Mouse (Mus musculus) kidney, adult 9 months (tissue): ENCODE data around the gene Gm47429.
"Not testable (repeated sequence)": the region's sequence is repeated elsewhere in the genome, so short reads cannot be mapped to it uniquely, and the experiment has no call there.

ENCODE experiments used
- DNase-seq: peaks from one replicate; pipeline ENCODE4 v3.0.0; 2022

Gene Gm47429

DNA sequence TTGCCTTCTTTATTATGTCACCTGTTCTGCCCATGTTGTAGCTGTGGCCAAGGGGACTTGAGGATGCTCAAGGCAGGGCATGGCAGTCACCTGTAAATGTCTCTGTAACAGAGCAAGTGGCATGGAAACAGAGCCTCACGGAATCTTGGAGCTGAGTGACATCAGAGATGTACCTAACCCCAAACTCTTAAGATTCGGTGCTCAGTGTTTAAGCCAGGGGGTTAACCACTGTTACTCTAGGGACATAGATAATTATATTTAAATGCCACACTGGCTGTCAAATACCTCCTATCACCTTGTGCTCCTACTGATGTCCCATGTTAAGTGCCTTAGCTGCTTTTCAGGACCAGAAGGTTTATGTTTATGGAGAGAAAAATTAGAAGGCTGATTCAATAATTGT is at the start of gene Gm47429:
TSS of gene Gm47429 (minus strand) at position 101 of the 400 bp plus-strand sequence.
- no peak for DNase-seq

DNA sequence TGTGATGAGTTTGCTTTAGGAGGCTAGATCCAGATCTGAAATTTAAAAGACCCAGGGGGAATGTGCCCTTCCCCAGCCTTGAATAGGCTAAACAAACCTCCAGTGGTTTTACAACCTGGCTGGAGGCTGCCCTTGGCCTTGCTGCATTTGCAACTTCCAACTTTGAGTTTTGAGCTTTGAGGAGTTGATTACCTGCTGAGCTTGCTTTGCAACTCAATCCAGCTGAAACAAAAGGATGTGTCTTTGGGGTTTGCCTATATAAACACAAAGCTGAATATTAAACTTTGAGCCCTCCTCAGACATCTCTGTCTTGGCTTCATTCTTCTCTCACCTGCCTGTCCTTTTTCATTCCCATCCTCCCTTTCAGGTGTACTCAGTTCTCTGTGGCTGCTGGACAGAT is 44.8 kb upstream of the Gm47429 start:
- not testable (repeated sequence) for DNase-seq

GRCm38 (mm10) chr13:50467007-50467406 is 23.3 kb upstream of the Gm47429 start, which contains the start of gene Nutm2:
Gene Nutm2, plus strand, starts transcription at chr13:50467307.
- DNase-seq = no peak

GRCm38 (mm10) chr13:50464621-50465562 is 21.2 kb upstream of the Gm47429 start:
- DNase-seq = peak; percentile 23

DNA sequence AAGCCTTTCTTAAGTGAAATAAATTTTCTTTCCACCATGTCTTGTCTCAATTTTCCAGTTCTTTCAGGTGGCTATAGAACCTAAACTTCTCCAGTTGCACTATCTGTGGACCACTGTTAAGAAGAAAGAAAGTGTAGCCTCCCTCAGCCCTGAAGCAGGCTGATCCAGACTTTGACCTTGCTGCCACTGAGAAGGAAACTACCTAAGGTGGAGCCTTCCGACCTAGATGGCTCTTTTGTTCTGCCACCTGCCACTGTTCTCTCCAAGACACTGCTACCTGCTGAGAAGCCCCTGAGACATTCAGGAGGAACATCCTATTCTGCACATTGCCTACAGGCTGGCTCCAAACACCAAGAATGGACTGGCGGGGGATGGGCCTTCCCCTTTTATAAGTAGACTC is 16.7 kb upstream of the Gm47429 start:
- not testable (repeated sequence) for DNase-seq

DNA sequence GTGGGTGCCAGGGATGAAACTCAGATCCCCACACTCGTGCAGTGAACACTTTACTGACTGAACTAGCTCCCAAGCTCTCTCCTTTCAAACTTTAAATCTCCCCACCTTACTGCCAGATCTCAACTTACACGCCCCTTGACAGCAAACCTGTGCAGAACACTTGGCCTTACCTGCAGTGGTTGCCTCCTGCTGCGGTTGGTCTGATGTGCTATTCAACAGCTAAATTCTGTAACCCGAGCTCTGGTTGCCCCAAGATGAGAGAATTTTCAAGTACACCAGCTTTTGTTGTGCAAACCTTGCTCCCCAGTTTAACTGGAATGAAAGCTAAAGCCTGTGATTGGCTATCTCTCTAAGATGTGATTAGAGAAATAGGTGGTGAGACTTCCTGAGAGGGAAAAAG is 9.7 kb upstream of the Gm47429 start:
- DNase-seq = no peak

DNA sequence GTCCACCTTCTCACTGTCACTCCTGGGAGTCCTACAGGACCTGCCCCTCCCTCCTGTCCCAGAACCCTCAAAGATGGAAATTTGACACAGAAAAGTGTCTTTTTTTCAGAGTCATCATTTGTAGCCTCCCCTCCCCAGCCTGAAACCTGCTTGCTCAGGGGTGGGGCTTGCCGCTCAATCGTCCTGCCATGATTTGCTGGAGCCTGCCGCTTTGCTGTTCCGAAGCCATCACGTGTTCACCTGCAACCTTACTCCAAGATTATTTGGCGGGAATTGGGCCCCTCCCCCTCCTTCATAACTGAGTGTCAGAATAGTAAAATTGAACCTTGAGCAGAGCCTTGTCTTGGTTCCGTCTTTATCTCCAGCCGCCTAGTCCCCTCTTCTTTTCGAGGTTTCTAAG is 8.6 kb upstream of the Gm47429 start:
- peak; percentile 9 for DNase-seq

- no peak for DNase-seq
Measured at GRCm38 (mm10) chr13:50445261-50445660, 1.5 kb upstream of the Gm47429 start.

GRCm38 (mm10) chr13:50426686-50427085 is 17.0 kb downstream of the Gm47429 start:
- DNase-seq = no peak

DNA sequence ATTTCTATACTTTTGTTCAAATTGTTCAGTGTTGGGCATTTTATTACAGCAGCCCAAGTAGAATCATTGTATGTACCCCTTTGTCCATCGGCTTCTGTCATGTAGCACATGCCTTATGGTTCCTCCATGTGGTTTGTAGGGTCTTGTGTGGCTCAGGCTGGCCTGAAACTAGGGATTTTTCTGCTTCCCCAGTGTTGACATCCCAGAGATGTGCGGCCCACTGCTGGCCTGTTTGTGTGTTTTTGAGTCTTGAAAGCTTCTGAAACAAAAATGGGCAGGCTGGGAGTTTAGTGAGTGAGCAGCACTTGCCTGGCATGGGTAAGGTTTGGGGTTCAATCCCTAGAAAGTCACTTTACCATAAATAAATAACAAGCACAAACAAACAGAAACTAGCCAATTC is 19.2 kb downstream of the Gm47429 start:
- DNase-seq = no peak

DNA sequence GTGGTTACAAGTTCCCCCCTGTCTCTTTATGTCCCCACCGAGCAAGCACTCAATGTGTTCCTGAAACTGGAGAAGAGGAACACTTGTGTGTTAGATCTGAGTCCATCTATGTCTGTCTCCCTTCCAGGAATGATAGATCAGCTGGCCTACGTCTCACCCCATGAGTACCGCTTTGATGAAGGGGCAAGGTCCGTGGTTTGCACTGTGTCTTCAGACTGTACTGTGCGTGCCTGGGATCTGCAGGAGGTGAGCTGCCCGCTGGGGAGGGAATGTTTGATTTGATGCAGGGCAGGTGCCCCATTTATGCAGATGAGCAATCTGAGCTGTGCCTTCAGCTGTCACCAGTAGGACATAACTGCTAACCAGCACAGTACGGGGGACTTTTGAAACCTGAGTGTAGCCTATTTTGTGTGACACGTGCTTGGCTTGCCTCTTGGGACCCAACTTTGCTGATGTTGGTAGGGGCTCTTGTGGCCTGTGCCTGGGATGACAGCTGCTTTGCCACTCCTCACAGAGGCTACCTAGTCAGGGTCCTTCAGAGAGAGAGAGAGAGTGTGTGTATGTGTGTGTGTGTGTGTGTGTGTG is 20.0 kb downstream of the Gm47429 start:
- peak; percentile 13 for DNase-seq

DNA sequence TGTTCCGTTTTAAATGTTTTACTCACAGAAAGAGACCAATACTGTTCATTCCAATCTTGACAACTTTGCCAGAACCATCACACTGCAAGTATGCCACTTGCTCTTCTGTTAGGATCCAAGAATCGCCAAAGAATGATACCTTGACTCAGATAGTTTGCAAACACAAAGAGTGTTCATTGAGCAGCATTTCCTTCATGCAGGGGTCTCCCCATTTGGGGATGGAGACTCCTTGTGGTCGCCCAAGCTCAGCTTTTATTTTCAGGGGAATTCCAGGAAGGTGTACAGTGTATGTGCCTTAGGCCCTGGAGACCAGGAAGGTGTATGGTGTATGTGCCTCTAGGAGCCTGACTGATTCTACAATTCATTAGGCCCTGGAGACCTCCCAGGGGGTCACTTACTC is 25.3 kb downstream of the Gm47429 start:
- no peak for DNase-seq

DNA sequence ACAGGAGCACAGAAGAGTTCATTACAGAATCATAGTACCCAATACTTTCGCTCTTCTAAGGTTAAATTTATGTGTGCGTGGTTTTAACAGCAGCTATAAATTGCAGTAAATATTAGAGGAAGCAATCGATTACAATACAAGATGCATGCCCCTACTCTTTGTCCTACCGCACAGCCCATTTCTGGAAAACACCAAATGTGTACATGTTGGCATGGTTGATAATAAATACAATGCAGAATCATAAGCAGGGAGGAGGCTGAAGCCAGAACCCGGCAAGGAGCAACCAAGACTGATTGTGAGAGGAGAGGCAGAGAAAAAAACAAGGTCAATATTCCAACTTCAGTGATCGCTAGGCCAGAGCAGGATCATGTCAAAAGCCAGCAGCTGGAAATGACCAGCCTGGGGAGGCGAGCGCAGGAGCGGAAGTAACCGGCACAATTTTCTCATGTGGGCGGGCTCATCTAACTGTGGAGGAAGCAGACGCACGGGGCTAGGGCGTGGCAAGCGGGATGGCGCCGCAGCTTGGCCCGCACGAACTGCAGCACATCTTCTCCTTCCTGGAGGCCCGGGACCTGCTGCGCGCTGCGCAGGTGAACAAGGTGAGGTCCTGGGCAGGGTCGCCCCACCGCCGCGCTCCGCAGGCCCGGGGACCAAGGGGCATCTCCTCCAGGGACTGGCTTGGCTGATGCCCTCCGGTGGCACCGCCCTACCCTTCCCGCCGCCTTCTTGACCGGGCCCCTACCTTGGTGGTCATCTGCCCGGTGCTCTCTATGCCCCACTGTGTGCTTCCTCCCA is 26.1 kb downstream of the Gm47429 start, which contains the start of gene Fbxw17:
TSS of gene Fbxw17 (plus strand) at position 476 of the 795 bp plus-strand sequence.
- peak; percentile 74 for DNase-seq
